In the genomic region with DNA sequence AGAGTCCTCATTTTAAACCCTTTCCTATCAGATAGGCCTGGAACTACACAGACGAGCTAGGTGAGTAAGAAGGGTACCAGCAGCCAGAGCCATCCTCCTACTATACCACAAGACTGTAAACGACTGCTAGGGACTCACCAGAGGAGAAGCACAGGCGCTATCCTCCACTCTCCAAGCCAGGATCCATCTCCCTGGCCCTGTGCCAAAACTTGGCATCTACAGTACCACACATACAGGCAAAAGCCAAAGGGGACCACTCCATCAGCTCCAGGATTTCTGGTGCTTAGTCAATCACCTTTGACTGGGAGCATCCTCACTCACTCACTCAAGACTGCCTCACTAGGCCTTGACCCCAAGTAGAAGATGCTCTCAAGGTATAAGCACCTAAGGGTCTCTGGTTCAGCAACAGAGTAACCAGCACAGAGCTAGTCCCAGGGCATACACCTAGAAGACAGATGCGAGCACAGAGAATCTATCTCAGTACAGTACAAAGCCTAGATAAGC, we compare ENCODE assay signal across 8 mouse cellular contexts. TPM values are rescaled to one million over a fixed set of nuclear protein-coding genes. Genes with fewer than 3 reads are reported as not detected.
DNase-seq lines count a peak whose midpoint lies in the region; ATAC-seq and TF ChIP-seq lines count a peak whose summit lies in the region.

No protein-coding gene starts in this region.

- H3K4me2 ChIP-seq in heart, embryonic 12.5 days, result peak overlapping the region; percentile 98
- H3K4me2 ChIP-seq in forebrain, embryonic 12.5 days, result peak overlapping the region; percentile 100
- peak overlapping the region; percentile 99 for H3K4me2 ChIP-seq in liver, embryonic 14.5 days (ENCODE audit: low read depth)

- ATAC-seq in heart, embryonic 12.5 days (ENCODE audit: insufficient number of reproducible peaks, low FRiP score), result no peak
- no peak for ATAC-seq in forebrain, embryonic 12.5 days (ENCODE audit: low FRiP score)
- ATAC-seq in liver, embryonic 14.5 days (ENCODE audit: insufficient read depth), result no peak

- no peak for TF ChIP-seq CTCF in liver, embryonic 14.5 days (IDR thresholded peaks at IDR 0.05; ENCODE audit: low read depth)

- DNase-seq in heart, postnatal 36 days, result no peak
- DNase-seq in MN1 (ENCODE audit: low spot score), result peak; percentile 42
- DNase-seq in liver, embryonic 14.5 days (ENCODE audit: low read depth in 3 of 3, low spot score in 3 of 3), result no peak
- no peak for DNase-seq in urinary bladder, adult 2 months (ENCODE audit: low spot score)
- no peak for DNase-seq in ovary, postnatal 14 days (ENCODE audit: low spot score)
- DNase-seq in c-Kit-positive CD71-positive TER-119-positive erythroid progenitor cells, embryonic 14.5 days (ENCODE audit: low spot score), result no peak

- peaks cover 62% of the 10 kb centered on the region for H3K4me1 ChIP-seq in heart, embryonic 12.5 days (replicated peaks)
- peaks cover 52% of the 10 kb centered on the region for H3K4me1 ChIP-seq in forebrain, embryonic 12.5 days
- peaks cover 34 to 35% of the 10 kb centered on the region in 2 experiments for H3K4me1 ChIP-seq in liver, embryonic 14.5 days (replicated peaks; ENCODE audit: control insufficient read depth in 2 of 2, insufficient read depth in 2 of 2, low read length in 1 of 2)

- no peak overlapping the region for H3K9ac ChIP-seq in heart, embryonic 12.5 days
- H3K9ac ChIP-seq in forebrain, embryonic 12.5 days, result no peak overlapping the region
- peak overlapping the region; percentile 51 for H3K9ac ChIP-seq in liver, embryonic 14.5 days (replicated peaks)

- H3K4me3 ChIP-seq in heart, embryonic 12.5 days, result peak overlapping the region; percentile 77
- H3K4me3 ChIP-seq in forebrain, embryonic 12.5 days (replicated peaks), result 0 out of 2 replicates have a peak overlapping the region, but pooled peaks have one; percentile 66
- H3K4me3 ChIP-seq in liver, embryonic 14.5 days (ENCODE audit: insufficient read depth in 1 of 2, low read depth in 2 of 2, low read length in 2 of 2), result peak overlapping the region; percentile 92 to 93

- H3K27me3 ChIP-seq in heart, embryonic 12.5 days (replicated peaks), result no peaks in the 10 kb centered on the region
- peaks cover under 1% of the 10 kb centered on the region; the same call in 1 of the 2 replicates for H3K27me3 ChIP-seq in forebrain, embryonic 12.5 days
- H3K27me3 ChIP-seq in liver, embryonic 14.5 days (ENCODE audit: control insufficient read depth, insufficient read depth, low read length), result no peaks in the 10 kb centered on the region

- WGBS in heart, embryonic 12.5 days, result 53% methylated on average over 4 of the region's 4 CpGs
- 82% methylated on average over 4 of the region's 4 CpGs for WGBS in forebrain, embryonic 12.5 days
- WGBS in liver, embryonic 14.5 days (ENCODE audit: insufficient replicate concordance), result 38% methylated on average over 4 of the region's 4 CpGs

- intact Hi-C loops in heart, postnatal 36 days (cut with DNase I), result no loop called here

- peaks cover 20% of the 10 kb centered on the region for H3K36me3 ChIP-seq in heart, embryonic 12.5 days
- peaks cover 14% of the 10 kb centered on the region for H3K36me3 ChIP-seq in forebrain, embryonic 12.5 days (replicated peaks)
- peaks cover 25% of the 10 kb centered on the region for H3K36me3 ChIP-seq in liver, embryonic 14.5 days (replicated peaks; ENCODE audit: control insufficient read depth, insufficient read depth, low read depth)

- H3K27ac ChIP-seq in heart, embryonic 12.5 days (ENCODE audit: poor library complexity, severe bottlenecking), result no peak overlapping the region
- no peak overlapping the region for H3K27ac ChIP-seq in forebrain, embryonic 12.5 days
- peak overlapping the region; percentile 53 for H3K27ac ChIP-seq in liver, embryonic 14.5 days

- H3K9me3 ChIP-seq in heart, embryonic 12.5 days (replicated peaks), result no peaks in the 10 kb centered on the region
- H3K9me3 ChIP-seq in forebrain, embryonic 12.5 days, result no peaks in the 10 kb centered on the region
- no peaks in the 10 kb centered on the region for H3K9me3 ChIP-seq in liver, embryonic 14.5 days (ENCODE audit: control insufficient read depth, low read length)

- no peak for TF ChIP-seq EP300 in liver, embryonic 14.5 days (IDR thresholded peaks at IDR 0.05; ENCODE audit: low read depth)

RNA-seq across cellular contexts. Expression of a gene that starts 2.5 kb away (rescaled TPM):
- 40.0 and 41.6 TPM in 2 replicates for polyA plus RNA-seq in heart, embryonic 12.5 days (2016; fragmentation: Nextera tagmentation; extraction: Ambion mirVana)
- total RNA-seq in heart, postnatal 36 days (2021), result 1 to 10 TPM; 4.6 to 5.1 TPM
- polyA plus RNA-seq in forebrain, embryonic 12.5 days (2016; fragmentation: Nextera tagmentation; extraction: Ambion mirVana), result 47.3 and 50.5 TPM in 2 replicates
- 40.9 and 49.6 TPM in 2 replicates for polyA plus RNA-seq in liver, embryonic 14.5 days (2012; rRNA removed)
- polyA plus RNA-seq in liver, embryonic 14.5 days (2014; fragmentation: Nextera tagmentation; extraction: Ambion mirVana), result 34.3 and 37.8 TPM in 2 replicates
- polyA plus RNA-seq in urinary bladder, adult 2 months (2012; rRNA removed), result 33.5 and 37.8 TPM in 2 replicates

RNA-seq across cellular contexts. Expression of a gene that starts 8.6 kb away (rescaled TPM):
- polyA plus RNA-seq in heart, embryonic 12.5 days (2016; fragmentation: Nextera tagmentation; extraction: Ambion mirVana), result 0.54 and 0.98 TPM in 2 replicates
- not detected for total RNA-seq in heart, postnatal 36 days (2021)
- 0.44 and 0.86 TPM in 2 replicates for polyA plus RNA-seq in forebrain, embryonic 12.5 days (2016; fragmentation: Nextera tagmentation; extraction: Ambion mirVana)
- 0.60 and 1.4 TPM in 2 replicates for polyA plus RNA-seq in liver, embryonic 14.5 days (2012; rRNA removed)
- polyA plus RNA-seq in liver, embryonic 14.5 days (2014; fragmentation: Nextera tagmentation; extraction: Ambion mirVana), result 1.8 and 2.5 TPM in 2 replicates
- 0.39 and 0.57 TPM in 2 replicates for polyA plus RNA-seq in urinary bladder, adult 2 months (2012; rRNA removed)

RNA-seq across cellular contexts. Expression of a gene that starts 39.3 kb away (rescaled TPM):
- polyA plus RNA-seq in heart, embryonic 12.5 days (2016; fragmentation: Nextera tagmentation; extraction: Ambion mirVana), result 13.4 and 13.8 TPM in 2 replicates
- total RNA-seq in heart, postnatal 36 days (2021), result 10 to 100 TPM; 12.3 to 13.3 TPM
- 11.3 and 12.2 TPM in 2 replicates for polyA plus RNA-seq in forebrain, embryonic 12.5 days (2016; fragmentation: Nextera tagmentation; extraction: Ambion mirVana)
- polyA plus RNA-seq in liver, embryonic 14.5 days (2012; rRNA removed), result 11.7 and 11.9 TPM in 2 replicates
- polyA plus RNA-seq in liver, embryonic 14.5 days (2014; fragmentation: Nextera tagmentation; extraction: Ambion mirVana), result 17.3 and 17.7 TPM in 2 replicates
- polyA plus RNA-seq in urinary bladder, adult 2 months (2012; rRNA removed), result 128 and 151 TPM in 2 replicates
